Mouse (Mus musculus) heart, adult 2 months (tissue): ENCODE results near the gene Nutm2.
"Not testable (repeated sequence)": the region's sequence is repeated elsewhere in the genome, so short reads cannot be mapped to it uniquely, and the experiment has no call there.

Experiments used
- CTCF ChIP-seq: fragments of 200-600 bp; IDR thresholded peaks from 2 replicates; pipeline ENCODE4 v1.8.1; 2022; ENCODE audit warnings: antibody characterized with exemption, mild to moderate bottlenecking, moderate library complexity
- EP300 ChIP-seq: fragments of 200-500 bp; IDR thresholded peaks from 2 replicates; pipeline ENCODE4 v1.6.1; 2011; ENCODE audit warnings: low read depth, low read length, control low read depth; ENCODE audit not compliant: insufficient read depth
- POLR2A ChIP-seq: fragments of 200-500 bp; IDR thresholded peaks from 2 replicates; pipeline ENCODE4 v1.6.1; 2011; ENCODE audit warnings: mild to moderate bottlenecking, low read depth, low read length, control low read depth; ENCODE audit not compliant: insufficient read depth

- not testable (repeated sequence) for TF ChIP-seq CTCF, POLR2A, EP300
Measured at GRCm38 (mm10) chr13:50488510-50488909, 21.4 kb downstream of the Nutm2 start.
